Mouse (Mus musculus): ENCODE measurements around the gene Tspan9. TPM values are rescaled to one million over a fixed set of nuclear protein-coding genes. Genes with fewer than 3 reads are reported as not detected.

Tspan9 gene
- polyA plus RNA-seq (2015; fragmentation: Nextera tagmentation; extraction: Ambion mirVana): 153 and 176 TPM in 2 replicates

GRCm38 (mm10) chr6:128143390-128144020 lies at the start of gene Tspan9:
Gene Tspan9 (minus strand): TSS chr6:128143594.

Small RNA genes within 50 kb of the gene (microRNA-seq; reads per million reads assigned to microRNA genes)
- not detected for gene Gm26338

Other genes starting within 250 kb of the Tspan9 start
- 2.4 and 4.3 TPM in 2 replicates for gene Tead4, start 157.2 kb upstream of the Tspan9 start, polyA plus RNA-seq (2015; fragmentation: Nextera tagmentation; extraction: Ambion mirVana)
- 10.8 and 13.1 TPM in 2 replicates for gene Tulp3, start 212.3 kb upstream of the Tspan9 start, polyA plus RNA-seq (2015; fragmentation: Nextera tagmentation; extraction: Ambion mirVana)
- 42.8 and 47.6 TPM in 2 replicates for gene Rhno1, start 219.3 kb upstream of the Tspan9 start, polyA plus RNA-seq (2015; fragmentation: Nextera tagmentation; extraction: Ambion mirVana)
- gene Foxm1, start 219.4 kb upstream of the Tspan9 start, polyA plus RNA-seq (2015; fragmentation: Nextera tagmentation; extraction: Ambion mirVana): 5.6 and 9.6 TPM in 2 replicates
- gene Tex52, start 231.9 kb upstream of the Tspan9 start, polyA plus RNA-seq (2015; fragmentation: Nextera tagmentation; extraction: Ambion mirVana): 0.13 TPM in 1 of 2 replicates, not detected in the other
- gene Gm44596, start 231.9 kb upstream of the Tspan9 start, polyA plus RNA-seq (2015; fragmentation: Nextera tagmentation; extraction: Ambion mirVana): not detected in 2 replicates

Measured in urinary bladder, postnatal 0 days (tissue).